Mouse (Mus musculus) midbrain, postnatal 0 days (tissue): ENCODE results near the gene Snip1. TPM values are rescaled to one million over a fixed set of nuclear protein-coding genes. Genes with fewer than 3 reads are reported as not detected.

Source experiments
- ATAC-seq: fragments of 200-750 bp; cut with Nextera tagmentation; 2 replicates; pipeline ENCODE4 v1.8.0; 2017; ENCODE audit warnings: moderate number of reproducible peaks, mild to moderate bottlenecking, moderate TSS enrichment, moderate library complexity; ENCODE audit not compliant: low FRiP score
- DNase-seq: peaks from one replicate; pipeline ENCODE4 v3.0.0-alpha.2; 2015; ENCODE audit warnings: low spot score
- H3K27ac ChIP-seq: fragments of 300-500 bp; sonication (generic); 2 replicates; pipeline ENCODE4 v1.5.1; 2014; ENCODE audit warnings: low read depth, mild to moderate bottlenecking, low read length, mixed read lengths
- H3K27me3 ChIP-seq: fragments of 300-500 bp; sonication (generic); 2 replicates; pipeline ENCODE4 v1.6.1; 2014; ENCODE audit warnings: low read length, control low read depth, mixed read lengths; ENCODE audit not compliant: insufficient read depth
- H3K36me3 ChIP-seq: fragments of 300-500 bp; sonication (generic); 2 replicates; pipeline ENCODE4 v1.6.1; 2014; ENCODE audit warnings: low read length, control low read depth, mixed read lengths; ENCODE audit not compliant: insufficient read depth
- H3K4me1 ChIP-seq: fragments of 300-500 bp; sonication (generic); 2 replicates; pipeline ENCODE4 v1.6.1; 2014; ENCODE audit warnings: mild to moderate bottlenecking, control low read depth, antibody characterized with exemption, low read length, mixed read lengths; ENCODE audit not compliant: insufficient read depth
- H3K4me2 ChIP-seq: fragments of 300-500 bp; sonication (generic); 2 replicates; pipeline ENCODE4 v1.6.1; 2014; ENCODE audit warnings: low read depth, mild to moderate bottlenecking, low read length, mixed read lengths; ENCODE audit not compliant: poor library complexity, severe bottlenecking
- H3K4me3 ChIP-seq: fragments of 300-500 bp; sonication (generic); 2 replicates; pipeline ENCODE4 v1.5.1; 2014; ENCODE audit warnings: low read depth, mild to moderate bottlenecking, low read length, moderate library complexity
- H3K9ac ChIP-seq: fragments of 300-500 bp; sonication (generic); replicated peaks from 2 replicates; pipeline ENCODE4 v1.6.1; 2014; ENCODE audit warnings: mild to moderate bottlenecking, low read length, moderate library complexity, mixed read lengths; ENCODE audit not compliant: poor library complexity, severe bottlenecking
- H3K9me3 ChIP-seq: fragments of 300-500 bp; sonication (generic); 2 replicates; pipeline ENCODE4 v1.6.1; 2016; ENCODE audit warnings: low read length, control low read depth
- CTCF ChIP-seq: IDR thresholded peaks from 2 replicates; pipeline ENCODE4 v1.5.1; 2016; ENCODE audit warnings: antibody characterized with exemption, mild to moderate bottlenecking
- WGBS: fragments of 180-500 bp; shearing (Covaris S2); extraction: QIAGEN DNeasy Blood & Tissue Kit; methylation state at CpG from one replicate; pipeline ENCODE4 v1.1.7; 2014; 5-methylcytosine and 5-hydroxymethylcytosine counted together
- polyA plus RNA-seq: library from polyadenylated mRNA; unstranded; fragments of >200 nt; fragmentation: Nextera tagmentation; extraction: Ambion mirVana; gene quantifications from 2 replicates; pipeline ENCODE4 v1.2.1, GENCODE M21; 2015
- total RNA-seq: library from RNA; depleted of rRNA; stranded (reverse); fragments of >200 nt; gene quantifications from 2 replicates; pipeline ENCODE4 v1.2.3, GENCODE M21; 2014

Gene Snip1
- total and polyA plus RNA-seq, 2 experiments from 2014 or later: 16.0 to 35.1 TPM

- H3K4me3 ChIP-seq: peak overlapping the region; percentile 93
- H3K4me2 ChIP-seq: peak overlapping the region; percentile 68
- H3K36me3 ChIP-seq: peaks cover 25% of the 10 kb centered on the region
- no peaks in the 10 kb centered on the region for H3K9me3 ChIP-seq
- no peaks in the 10 kb centered on the region for H3K4me1 ChIP-seq
- TF ChIP-seq CTCF: no peak
- under 1% methylated on average over 31 of the region's 45 CpGs for WGBS
- ATAC-seq (peak; percentile 86), DNase-seq (peak; percentile 74)
- H3K27ac ChIP-seq: peak overlapping the region; percentile 97
- H3K9ac ChIP-seq: peak overlapping the region; percentile 90
- H3K27me3 ChIP-seq: no peaks in the 10 kb centered on the region
These were observed 18.9 kb downstream of the Snip1 start for GRCm38 (mm10) chr4:125085346-125085841.

GRCm38 (mm10) chr4:125093031-125093430 is 26.6 kb downstream of the Snip1 start:
- no peak overlapping the region for H3K27ac ChIP-seq
- no peak overlapping the region for H3K4me2 ChIP-seq
- no peak for DNase-seq
- H3K4me3 ChIP-seq: no peak overlapping the region
- H3K9me3 ChIP-seq: no peaks in the 10 kb centered on the region
- no peaks in the 10 kb centered on the region for H3K27me3 ChIP-seq
- WGBS: 92% methylated on average over 5 of the region's 5 CpGs
- H3K4me1 ChIP-seq: no peaks in the 10 kb centered on the region
- H3K36me3 ChIP-seq: peaks cover 36% of the 10 kb centered on the region
- TF ChIP-seq CTCF: no peak
- no peak overlapping the region for H3K9ac ChIP-seq
- ATAC-seq: no peak

GRCm38 (mm10) chr4:125096066-125096465 is 29.6 kb downstream of the Snip1 start:
- H3K4me1 ChIP-seq: no peaks in the 10 kb centered on the region
- TF ChIP-seq CTCF: no peak
- no peak overlapping the region for H3K4me2 ChIP-seq
- no peaks in the 10 kb centered on the region for H3K27me3 ChIP-seq
- DNase-seq (no peak), ATAC-seq (no peak)
- WGBS: 97% methylated on average over 5 of the region's 5 CpGs
- no peak overlapping the region for H3K9ac ChIP-seq
- no peak overlapping the region for H3K4me3 ChIP-seq
- no peaks in the 10 kb centered on the region for H3K9me3 ChIP-seq
- H3K36me3 ChIP-seq: peaks cover 18% of the 10 kb centered on the region; the same call in 1 of the 2 replicates
- no peak overlapping the region for H3K27ac ChIP-seq

GRCm38 (mm10) chr4:125097412-125097811 is 30.9 kb downstream of the Snip1 start:
- no peak overlapping the region for H3K27ac ChIP-seq
- no peaks in the 10 kb centered on the region for H3K4me1 ChIP-seq
- DNase-seq (no peak), ATAC-seq (no peak)
- no peaks in the 10 kb centered on the region for H3K27me3 ChIP-seq
- H3K4me3 ChIP-seq: no peak overlapping the region
- WGBS: 83% methylated on average over 4 of the region's 4 CpGs
- H3K36me3 ChIP-seq: peaks cover 9% of the 10 kb centered on the region; the same call in 1 of the 2 replicates
- H3K9me3 ChIP-seq: no peaks in the 10 kb centered on the region
- H3K4me2 ChIP-seq: no peak overlapping the region
- no peak for TF ChIP-seq CTCF
- H3K9ac ChIP-seq: no peak overlapping the region

- Histone ChIP-seq H3K27me3 (no peaks in the 10 kb centered on the region), H3K27ac (no peak overlapping the region), H3K9me3 (no peaks in the 10 kb centered on the region), H3K4me1 (no peaks in the 10 kb centered on the region), H3K4me2 (no peak overlapping the region), H3K36me3 (peaks cover 13% of the 10 kb centered on the region), H3K9ac (no peak overlapping the region), H3K4me3 (no peak overlapping the region)
- peak; percentile 81 for DNase-seq
- TF ChIP-seq CTCF: peak; percentile 98
- peak; percentile 58 for ATAC-seq
- 8% methylated on average over 8 of the region's 8 CpGs for WGBS
These were observed 33.0 kb downstream of the Snip1 start for GRCm38 (mm10) chr4:125099458-125099857.

- Histone ChIP-seq H3K4me3 (no peak overlapping the region), H3K27me3 (no peaks in the 10 kb centered on the region), H3K4me2 (no peak overlapping the region), H3K27ac (no peak overlapping the region), H3K9ac (no peak overlapping the region), H3K9me3 (no peaks in the 10 kb centered on the region), H3K4me1 (no peaks in the 10 kb centered on the region), H3K36me3 (peaks cover 24% of the 10 kb centered on the region)
- ATAC-seq (no peak), DNase-seq (no peak)
- WGBS: 67% methylated on average over 13 of the region's 13 CpGs
- TF ChIP-seq CTCF: no peak
These were observed 34.9 kb downstream of the Snip1 start for GRCm38 (mm10) chr4:125101334-125101733.
